Mouse (Mus musculus) lung, postnatal 0 days (tissue): ENCODE results near the gene Pnp2.

Source experiments
- CTCF ChIP-seq: IDR thresholded peaks from 2 replicates; pipeline ENCODE4 v1.5.1; 2016; ENCODE audit warnings: antibody characterized with exemption, mild to moderate bottlenecking
- EP300 ChIP-seq: IDR thresholded peaks from 2 replicates; pipeline ENCODE4 v1.6.1; 2016; ENCODE audit warnings: antibody characterized with exemption, mild to moderate bottlenecking, control low read depth

GRCm38 (mm10) chr14:50997999-50998666 is 42.3 kb downstream of the Pnp2 start:
- no peak for TF ChIP-seq CTCF
- TF ChIP-seq EP300, result peak; percentile 92
